Mouse (Mus musculus) limb, embryonic 12.5 days (tissue): Measurements from ENCODE around the gene Tespa1. TPM values are rescaled to one million over a fixed set of nuclear protein-coding genes. Genes with fewer than 3 reads are reported as not detected.
"Not testable (repeated sequence)": the region's sequence is repeated elsewhere in the genome, so short reads cannot be mapped to it uniquely, and the experiment has no call there.

Experiments used
- ATAC-seq: fragments of 200-750 bp; cut with Nextera tagmentation; 2 replicates; pipeline ENCODE4 v1.8.0; 2017; ENCODE audit warnings: low read depth, moderate TSS enrichment; ENCODE audit not compliant: insufficient number of reproducible peaks, insufficient read depth, low FRiP score, low TSS enrichment
- H3K27ac ChIP-seq: fragments of 300-500 bp; sonication (generic); 2 replicates; pipeline ENCODE4 v1.5.1; 2016; ENCODE audit warnings: mild to moderate bottlenecking, moderate library complexity
- H3K27me3 ChIP-seq: fragments of 300-500 bp; sonication (generic); 2 replicates; pipeline ENCODE4 v1.6.1; 2016; ENCODE audit warnings: mild to moderate bottlenecking, moderate library complexity
- H3K36me3 ChIP-seq: fragments of 300-500 bp; sonication (generic); 2 replicates; pipeline ENCODE4 v1.6.1; 2016; ENCODE audit warnings: mild to moderate bottlenecking, moderate library complexity
- H3K4me1 ChIP-seq: fragments of 300-500 bp; sonication (generic); replicated peaks from 2 replicates; pipeline ENCODE4 v1.6.1; 2016
- H3K4me2 ChIP-seq: fragments of 300-500 bp; sonication (generic); 2 replicates; pipeline ENCODE4 v1.6.1; 2016; ENCODE audit warnings: mild to moderate bottlenecking, moderate library complexity
- H3K4me3 ChIP-seq: fragments of 300-500 bp; sonication (generic); replicated peaks from 2 replicates; pipeline ENCODE4 v1.5.1; 2016; ENCODE audit warnings: mild to moderate bottlenecking
- H3K9ac ChIP-seq: fragments of 300-500 bp; sonication (generic); replicated peaks from 2 replicates; pipeline ENCODE4 v1.6.1; 2016; ENCODE audit warnings: mild to moderate bottlenecking, moderate library complexity
- H3K9me3 ChIP-seq: fragments of 300-500 bp; sonication (generic); 2 replicates; pipeline ENCODE4 v1.6.1; 2016; ENCODE audit warnings: mild to moderate bottlenecking, moderate library complexity
- WGBS: fragments of 180-500 bp; shearing (Covaris S2); methylation state at CpG from one replicate; pipeline ENCODE4 v1.1.7; 2016; 5-methylcytosine and 5-hydroxymethylcytosine counted together
- polyA plus RNA-seq: library from polyadenylated mRNA; unstranded; fragments of >200 nt; fragmentation: Nextera tagmentation; extraction: Ambion mirVana; gene quantifications from 2 replicates; pipeline ENCODE4 v1.2.1, GENCODE M21; 2016

Gene Tespa1
- polyA plus RNA-seq, 1 experiment from 2014 or later: 0.20 TPM

DNA sequence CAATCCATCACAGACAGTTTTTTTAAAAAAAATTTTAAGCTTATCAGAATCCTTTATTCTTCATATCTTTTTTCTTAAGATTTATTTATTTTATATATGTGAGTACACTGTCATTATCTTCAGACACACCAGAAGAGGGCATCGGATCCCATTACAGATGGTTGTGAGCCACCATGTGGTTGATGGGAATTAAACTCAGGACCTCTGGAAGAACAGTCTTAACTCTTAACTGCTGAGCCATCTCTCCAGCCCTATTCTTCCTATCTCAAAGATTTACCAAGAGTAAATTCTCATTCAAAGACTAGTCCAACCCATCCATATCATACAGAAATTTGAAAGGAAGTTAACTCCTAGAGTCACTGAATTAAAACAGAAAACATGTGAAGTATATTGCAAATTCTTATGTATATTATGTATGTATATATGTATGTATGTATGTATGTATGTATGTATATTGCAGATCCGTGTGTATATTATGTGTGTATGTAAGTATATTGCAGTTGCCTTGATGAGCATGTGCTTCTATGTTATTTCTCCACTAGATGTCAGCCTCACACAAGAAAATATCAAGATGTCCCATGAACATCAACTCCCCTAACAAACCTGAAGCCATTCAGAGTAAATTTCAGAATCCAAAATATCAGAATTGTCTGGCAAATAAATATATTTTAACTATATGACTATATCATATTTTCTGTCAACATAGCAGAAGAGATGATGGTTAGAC lies 40.9 kb downstream of the Tespa1 start:
- no peak for ATAC-seq
- 61% methylated on average over 2 of the region's 2 CpGs for WGBS

DNA sequence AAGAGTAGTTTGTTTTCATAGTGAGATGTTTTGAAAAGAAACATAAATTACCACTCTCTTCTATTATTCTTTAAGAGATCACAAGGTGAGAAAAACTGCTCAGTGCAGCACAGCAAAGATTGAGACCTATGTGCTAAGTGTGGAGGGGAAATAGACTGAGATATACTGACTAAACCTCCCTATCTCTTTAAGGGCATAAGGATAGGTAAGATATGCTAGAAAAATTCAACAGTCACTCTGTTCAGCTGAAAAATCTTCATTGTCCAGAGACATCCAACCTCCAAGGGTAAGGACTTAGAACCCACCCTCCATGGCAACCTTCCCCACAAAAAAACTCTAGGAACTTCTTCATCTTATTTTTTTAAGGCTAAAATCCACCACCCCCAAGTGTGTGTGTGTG lies 42.1 kb downstream of the Tespa1 start:
- no peak for ATAC-seq
- H3K36me3 ChIP-seq: no peaks in the 10 kb centered on the region
- no peak overlapping the region for H3K4me3 ChIP-seq
- H3K27me3 ChIP-seq: no peaks in the 10 kb centered on the region
- H3K4me2 ChIP-seq: no peak overlapping the region
- no peak overlapping the region for H3K9ac ChIP-seq
- H3K4me1 ChIP-seq: no peaks in the 10 kb centered on the region
- no peak overlapping the region for H3K27ac ChIP-seq
- no peaks in the 10 kb centered on the region for H3K9me3 ChIP-seq

More for the DNA sequence above, 40.9 kb downstream of the Tespa1 start:
- H3K4me1 ChIP-seq: no peaks in the 10 kb centered on the region
- no peak overlapping the region for H3K4me3 ChIP-seq
- no peaks in the 10 kb centered on the region for H3K9me3 ChIP-seq
- H3K36me3 ChIP-seq: no peaks in the 10 kb centered on the region
- no peak overlapping the region for H3K27ac ChIP-seq
- H3K4me2 ChIP-seq: no peak overlapping the region
- H3K27me3 ChIP-seq: no peaks in the 10 kb centered on the region
- no peak overlapping the region for H3K9ac ChIP-seq

DNA sequence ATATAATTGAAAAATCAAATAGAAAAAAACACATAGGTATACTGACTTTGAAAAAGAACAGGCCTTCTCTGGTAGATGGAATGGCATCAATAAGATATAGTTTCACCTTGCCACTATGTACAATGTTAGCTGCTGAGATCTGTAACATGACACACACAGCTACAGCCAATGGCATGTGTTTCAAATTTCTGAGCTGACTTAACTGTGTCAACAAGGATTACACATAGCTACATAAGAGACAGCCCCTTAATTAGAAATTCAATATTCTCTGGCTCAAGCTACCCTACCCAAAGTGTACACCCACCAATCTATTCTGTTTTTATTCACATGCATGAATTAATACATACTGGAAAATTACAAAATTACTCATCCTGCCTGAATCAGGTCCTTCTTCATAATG lies 45.7 kb downstream of the Tespa1 start:
- H3K4me1 ChIP-seq: no peaks in the 10 kb centered on the region
- H3K36me3 ChIP-seq: no peaks in the 10 kb centered on the region
- H3K9me3 ChIP-seq: no peaks in the 10 kb centered on the region
- ATAC-seq: no peak
- H3K4me3 ChIP-seq: no peak overlapping the region
- H3K9ac ChIP-seq: no peak overlapping the region
- H3K27ac ChIP-seq: no peak overlapping the region
- H3K27me3 ChIP-seq: no peaks in the 10 kb centered on the region
- H3K4me2 ChIP-seq: no peak overlapping the region

DNA sequence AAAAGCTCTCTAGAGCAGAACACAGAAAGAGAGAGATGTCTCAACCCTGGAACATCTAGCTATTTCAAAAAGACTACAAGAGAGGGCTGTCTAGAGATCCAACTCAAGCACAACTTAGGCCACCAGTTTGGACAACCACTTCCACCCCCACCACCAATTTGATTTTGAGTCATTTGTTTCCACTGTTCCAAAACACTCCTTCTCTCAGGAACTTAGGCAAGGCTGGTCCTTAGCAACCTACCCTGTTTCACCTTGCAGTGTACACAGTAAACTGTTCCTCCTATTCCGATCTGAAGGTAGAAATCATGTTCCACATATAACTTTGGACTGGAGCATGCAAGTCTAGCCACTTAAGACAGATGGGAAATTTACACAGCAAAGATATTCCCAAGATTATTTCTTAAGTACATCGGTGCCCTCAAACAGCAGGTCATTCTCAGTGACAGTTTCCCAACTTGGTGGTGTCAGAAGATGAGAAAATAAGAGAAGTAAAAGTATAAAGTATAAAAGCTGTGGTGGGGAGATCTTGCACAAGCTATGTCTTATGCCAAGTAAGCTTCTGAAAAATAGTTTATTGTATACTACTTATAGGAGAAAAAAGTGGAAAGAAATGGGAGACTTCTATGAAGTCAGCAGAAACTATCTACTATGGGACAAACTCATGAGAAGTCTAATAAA lies 47.5 kb downstream of the Tespa1 start:
- Histone ChIP-seq H3K4me3 (no peak overlapping the region), H3K36me3 (no peaks in the 10 kb centered on the region), H3K9me3 (no peaks in the 10 kb centered on the region), H3K4me1 (no peaks in the 10 kb centered on the region), H3K27me3 (no peaks in the 10 kb centered on the region), H3K4me2 (no peak overlapping the region), H3K27ac (no peak overlapping the region), H3K9ac (no peak overlapping the region)
- WGBS: 92% methylated on average over 2 of the region's 2 CpGs
- ATAC-seq: no peak

DNA sequence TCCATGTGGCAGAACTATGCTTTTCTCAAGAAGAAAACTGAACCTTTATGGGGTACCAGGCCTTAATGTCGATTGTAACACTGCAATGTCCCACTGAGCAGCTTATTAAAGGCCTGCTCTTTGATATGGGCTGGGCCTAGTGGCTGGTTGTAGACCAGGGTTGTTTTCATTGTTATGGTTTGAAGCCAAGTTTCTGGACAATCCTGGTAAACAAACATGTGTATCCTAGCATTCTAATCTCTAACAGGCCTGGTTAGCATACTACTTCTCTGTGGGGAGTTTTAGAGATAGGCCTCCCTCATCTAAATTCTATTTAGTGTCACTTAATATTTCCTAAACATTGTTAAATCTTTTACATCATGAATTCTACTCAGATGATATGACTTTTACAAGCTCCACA lies 49.0 kb downstream of the Tespa1 start:
- Histone ChIP-seq H3K36me3 (no peaks in the 10 kb centered on the region), H3K27ac (no peak overlapping the region), H3K27me3 (no peaks in the 10 kb centered on the region), H3K4me1 (no peaks in the 10 kb centered on the region), H3K9ac (no peak overlapping the region), H3K9me3 (no peaks in the 10 kb centered on the region), H3K4me3 (no peak overlapping the region), H3K4me2 (no peak overlapping the region)
- no peak for ATAC-seq
- WGBS: 63% methylated on average over 1 of the region's 1 CpGs

DNA sequence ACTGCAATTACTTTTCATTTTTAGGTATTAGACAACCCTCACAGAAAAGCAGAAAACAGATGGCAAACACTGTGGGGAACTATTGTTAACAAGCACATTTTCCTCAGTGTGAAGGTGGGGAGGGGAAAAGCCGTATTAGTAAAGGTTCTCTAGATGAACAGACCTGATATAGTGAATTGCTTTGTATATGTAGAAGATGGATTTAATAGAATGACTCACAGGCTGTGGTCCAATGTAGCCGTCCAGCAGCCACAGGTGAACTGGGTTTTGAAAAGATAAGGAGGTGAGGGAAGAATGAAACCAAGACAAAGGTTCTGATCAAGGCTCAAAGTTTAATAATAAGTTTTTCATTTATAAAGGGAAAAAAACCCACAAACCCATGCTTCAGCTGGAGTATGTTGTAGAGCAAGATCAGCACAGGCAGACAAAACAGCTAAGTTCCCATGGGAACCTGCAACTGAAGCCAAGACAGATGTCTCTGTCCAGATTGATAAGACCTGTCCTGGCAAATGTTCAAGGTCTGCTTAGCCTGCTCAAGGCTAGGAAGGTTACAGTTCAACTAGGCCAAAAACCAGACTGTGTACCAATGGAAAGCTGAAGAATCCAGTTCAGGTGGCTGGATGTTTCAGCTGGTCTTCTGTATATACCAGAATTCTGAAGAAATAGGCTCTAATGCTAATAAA lies 50.0 kb downstream of the Tespa1 start:
- Histone ChIP-seq H3K4me2 (no peak overlapping the region), H3K4me3 (no peak overlapping the region), H3K9ac (no peak overlapping the region), H3K27me3 (no peaks in the 10 kb centered on the region), H3K36me3 (no peaks in the 10 kb centered on the region), H3K27ac (no peak overlapping the region), H3K9me3 (no peaks in the 10 kb centered on the region), H3K4me1 (no peaks in the 10 kb centered on the region)
- ATAC-seq: no peak
- 78% methylated on average over 2 of the region's 2 CpGs for WGBS

DNA sequence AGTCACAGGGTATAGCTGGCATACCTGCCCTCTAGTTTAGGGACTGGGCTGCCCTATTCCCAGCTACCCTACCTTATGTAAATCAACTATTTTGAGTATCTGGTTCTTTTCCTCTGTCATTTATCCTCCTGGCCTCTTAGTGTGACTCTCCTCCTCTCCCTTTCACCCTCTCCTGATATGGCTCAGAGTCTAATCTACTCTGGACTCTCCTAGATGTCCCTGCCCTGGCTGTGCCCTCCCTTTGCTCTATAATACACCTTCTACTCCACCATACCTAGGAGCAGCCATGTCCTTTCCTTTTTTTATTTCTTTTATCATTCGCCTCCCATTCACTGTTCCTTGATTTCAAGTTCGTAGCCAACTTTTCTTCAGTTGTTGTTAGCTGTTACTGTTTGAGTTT lies 52.5 kb downstream of the Tespa1 start:
- no peak for ATAC-seq
- WGBS: 87% methylated on average over 2 of the region's 2 CpGs
- no peak overlapping the region for H3K4me3 ChIP-seq
- no peaks in the 10 kb centered on the region for H3K36me3 ChIP-seq
- no peak overlapping the region for H3K9ac ChIP-seq
- no peak overlapping the region for H3K4me2 ChIP-seq
- H3K27me3 ChIP-seq: no peaks in the 10 kb centered on the region
- no peak overlapping the region for H3K27ac ChIP-seq
- H3K4me1 ChIP-seq: no peaks in the 10 kb centered on the region
- no peaks in the 10 kb centered on the region for H3K9me3 ChIP-seq

DNA sequence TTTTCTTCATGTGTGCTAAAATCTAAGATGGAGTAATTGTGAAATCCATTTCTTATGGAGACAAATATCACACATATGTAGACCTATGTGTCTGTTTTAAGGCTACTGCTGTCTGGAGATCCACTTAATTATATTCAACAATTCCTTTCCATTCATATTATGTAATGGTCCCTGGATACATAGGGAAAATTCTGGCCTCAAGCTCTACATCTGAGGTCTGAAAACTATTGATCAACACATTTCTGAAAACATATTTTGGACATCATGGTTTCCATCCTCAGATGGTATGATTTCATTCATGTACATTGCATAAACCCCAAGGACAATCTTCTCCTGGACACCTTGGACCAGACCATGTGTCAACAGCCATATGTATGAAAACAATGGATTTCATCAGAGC lies 71.6 kb downstream of the Tespa1 start, which contains the start of gene Vmn2r84:
TSS of gene Vmn2r84 (minus strand) at position 101 of the 400 bp plus-strand sequence.
- Histone ChIP-seq H3K27ac (no peak within 1 kb of the TSS), H3K4me3 (no peak within 1 kb of the TSS), H3K36me3 (no peaks in the 10 kb centered on the region), H3K4me2 (no peak within 1 kb of the TSS), H3K4me1 (no peaks in the 10 kb centered on the region), H3K9ac (no peak within 1 kb of the TSS), H3K9me3 (no peaks in the 10 kb centered on the region), H3K27me3 (no peaks in the 10 kb centered on the region)
- no peak for ATAC-seq

DNA sequence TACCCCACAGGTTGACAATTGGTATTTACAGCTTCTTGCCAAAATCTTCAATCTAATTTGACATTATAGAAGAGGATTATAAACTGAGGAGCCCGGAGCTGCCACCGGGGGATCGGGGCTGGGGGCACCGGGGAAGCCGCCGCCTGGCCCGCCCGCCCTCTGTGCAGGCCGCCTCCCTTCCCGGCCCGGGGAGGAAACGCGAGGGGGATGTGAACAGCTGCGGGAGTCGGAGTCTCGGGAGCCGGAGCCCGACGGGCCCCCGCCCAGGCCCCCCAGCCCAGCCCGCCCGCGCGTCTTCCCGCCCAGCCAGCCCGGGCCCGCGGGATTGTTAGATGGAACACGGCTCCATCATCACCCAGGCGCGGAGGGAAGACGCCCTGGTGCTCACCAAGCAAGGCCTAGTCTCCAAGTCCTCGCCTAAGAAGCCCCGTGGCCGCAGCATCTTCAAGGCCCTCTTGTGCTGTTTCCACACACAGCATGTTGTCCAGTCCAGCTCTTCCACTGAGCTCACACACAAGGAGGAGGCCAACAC lies 89.6 kb downstream of the Tespa1 start:
- H3K27ac ChIP-seq, H3K9me3 ChIP-seq, H3K4me3 ChIP-seq, H3K9ac ChIP-seq, ATAC-seq, H3K4me2 ChIP-seq, H3K4me1 ChIP-seq, H3K27me3 ChIP-seq, H3K36me3 ChIP-seq: not testable (repeated sequence)
- WGBS: 67% methylated on average over 23 of the region's 35 CpGs
